Mouse (Mus musculus): Measurements from ENCODE around the gene Ccdc78.

GRCm38 (mm10) chr17:25806507-25806906 lies 20.1 kb downstream of the Ccdc78 start:
- no peak for TF ChIP-seq POLR2A (IDR thresholded peaks at IDR 0.05; ENCODE audit: insufficient read length, low read depth)
- no peak for TF ChIP-seq MAX (IDR thresholded peaks at IDR 0.05; ENCODE audit: low read depth)
- TF ChIP-seq POLR2AphosphoS2 (IDR thresholded peaks at IDR 0.05; ENCODE audit: insufficient read length, low read depth): no peak
- no peak for TF ChIP-seq REST (IDR thresholded peaks at IDR 0.05; ENCODE audit: insufficient read depth, insufficient read length)
- TF ChIP-seq CEBPB (IDR thresholded peaks at IDR 0.05; ENCODE audit: insufficient read depth, poor library complexity, severe bottlenecking): no peak
- TF ChIP-seq MYOG (IDR thresholded peaks at IDR 0.05; ENCODE audit: control insufficient read depth in 1 of 3, insufficient read depth in 1 of 3, insufficient read length in 2 of 3, low read depth in 2 of 3): no peak
- no peak for TF ChIP-seq TCF12 (IDR thresholded peaks at IDR 0.05; ENCODE audit: insufficient read depth, poor library complexity, severe bottlenecking)
- no peak for TF ChIP-seq USF1 (IDR thresholded peaks at IDR 0.05; ENCODE audit: low read depth)
- TF ChIP-seq TCF3 (IDR thresholded peaks at IDR 0.05; ENCODE audit: insufficient read length, low read depth): no peak
- no peak for TF ChIP-seq E2F4 (IDR thresholded peaks at IDR 0.05; ENCODE audit: insufficient read depth)
- no peak for TF ChIP-seq MYOD1 (IDR thresholded peaks at IDR 0.05; ENCODE audit: control insufficient read depth in 1 of 3, insufficient read length in 2 of 3, low read depth in 2 of 3)
